Mouse (Mus musculus): ENCODE results near the gene Zfp64. TPM values are rescaled to one million over a fixed set of nuclear protein-coding genes. Genes with fewer than 3 reads are reported as not detected.
A peak's percentile ranks its signal among the peaks of the same experiment; 100 is the strongest.

Zfp64 gene
- polyA plus RNA-seq, 1 experiment from 2014 or later: 31.7 TPM

- H3K4me3 ChIP-seq (ENCODE audit: low read length): peak overlapping the region; percentile 55
- peak overlapping the region; percentile 35 for H3K9ac ChIP-seq (ENCODE audit: low read length)
- peak overlapping the region; percentile 91 for H3K4me2 ChIP-seq (ENCODE audit: low read depth, low read length)
- H3K27me3 ChIP-seq (ENCODE audit: control insufficient read depth, insufficient read depth, low read depth, low read length): peaks cover 36% of the 10 kb centered on the region
- peak; percentile 20; the same call in 1 of the 2 replicates for ATAC-seq (ENCODE audit: low read depth)
- no peaks in the 10 kb centered on the region for H3K36me3 ChIP-seq (ENCODE audit: control insufficient read depth, insufficient read depth, low read length)
- H3K4me1 ChIP-seq (replicated peaks; ENCODE audit: control insufficient read depth, insufficient read depth, low read length): peaks cover 16% of the 10 kb centered on the region
- no peaks in the 10 kb centered on the region for H3K9me3 ChIP-seq (ENCODE audit: control insufficient read depth, low read length)
- under 1% methylated on average over 70 of the region's 70 CpGs for WGBS
- H3K27ac ChIP-seq (ENCODE audit: low read length): no peak overlapping the region
Observed at GRCm38 (mm10) chr2:168912051-168912891, 43.1 kb downstream of the Zfp64 start.

DNA sequence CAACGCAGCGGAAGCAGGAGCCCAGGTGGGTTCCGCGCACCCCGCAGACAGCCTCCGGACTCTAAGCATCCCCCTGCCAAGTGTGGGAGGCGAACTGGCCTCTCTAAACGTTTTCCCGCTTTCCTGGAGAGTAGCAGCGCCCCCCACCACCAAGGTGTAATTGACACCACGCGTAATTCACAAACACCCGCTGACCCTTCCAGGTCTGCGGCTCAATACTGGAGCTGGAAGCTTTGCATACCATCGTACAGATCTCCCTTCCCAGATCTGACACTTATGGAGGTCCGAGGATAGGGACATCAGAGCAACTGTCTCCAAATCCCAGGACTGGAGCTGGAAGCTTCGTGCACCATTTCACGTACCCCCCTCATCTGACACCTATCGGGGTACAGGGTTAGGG is 43.9 kb downstream of the Zfp64 start:
- Histone ChIP-seq H3K9ac (ENCODE audit: low read length) (no peak overlapping the region), H3K4me2 (ENCODE audit: low read depth, low read length) (no peak overlapping the region), H3K27me3 (ENCODE audit: control insufficient read depth, insufficient read depth, low read depth, low read length) (peaks cover 36% of the 10 kb centered on the region), H3K9me3 (ENCODE audit: control insufficient read depth, low read length) (no peaks in the 10 kb centered on the region), H3K4me1 (replicated peaks; ENCODE audit: control insufficient read depth, insufficient read depth, low read length) (peaks cover 16% of the 10 kb centered on the region), H3K36me3 (ENCODE audit: control insufficient read depth, insufficient read depth, low read length) (no peaks in the 10 kb centered on the region), H3K27ac (ENCODE audit: low read length) (no peak overlapping the region), H3K4me3 (ENCODE audit: low read length) (peak overlapping the region; percentile 55)
- ATAC-seq (ENCODE audit: low read depth): no peak
- WGBS: 2% methylated on average over 19 of the region's 19 CpGs

DNA sequence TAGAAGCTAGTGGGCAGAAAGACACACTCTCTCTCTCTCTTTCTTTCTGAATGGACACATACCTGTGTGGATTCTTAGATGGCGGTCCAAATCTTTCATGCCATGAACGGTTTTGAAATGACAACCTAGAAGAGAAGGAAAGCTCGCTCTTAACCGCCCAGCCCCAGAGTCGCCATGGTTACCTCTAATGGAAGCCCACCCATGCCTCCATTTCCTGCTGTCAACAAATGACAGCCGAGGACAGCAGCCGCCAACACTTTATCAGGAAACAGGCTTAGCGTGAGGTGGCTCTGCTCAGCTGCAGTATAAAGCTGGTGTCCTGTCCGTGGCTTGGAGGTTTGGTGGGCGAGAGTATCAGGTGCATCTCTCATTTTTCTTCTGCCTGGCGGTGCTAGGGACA is 49.4 kb downstream of the Zfp64 start:
- 22% methylated on average over 11 of the region's 11 CpGs for WGBS
- H3K4me3 ChIP-seq (ENCODE audit: low read length): no peak overlapping the region
- H3K27ac ChIP-seq (ENCODE audit: low read length): no peak overlapping the region
- H3K27me3 ChIP-seq (ENCODE audit: control insufficient read depth, insufficient read depth, low read depth, low read length): peaks cover 10% of the 10 kb centered on the region
- no peaks in the 10 kb centered on the region for H3K4me1 ChIP-seq (replicated peaks; ENCODE audit: control insufficient read depth, insufficient read depth, low read length)
- no peak for ATAC-seq (ENCODE audit: low read depth)
- no peak overlapping the region for H3K4me2 ChIP-seq (ENCODE audit: low read depth, low read length)
- no peaks in the 10 kb centered on the region for H3K36me3 ChIP-seq (ENCODE audit: control insufficient read depth, insufficient read depth, low read length)
- H3K9ac ChIP-seq (ENCODE audit: low read length): no peak overlapping the region
- H3K9me3 ChIP-seq (ENCODE audit: control insufficient read depth, low read length): no peaks in the 10 kb centered on the region

GRCm38 (mm10) chr2:168904846-168905245 is 50.5 kb downstream of the Zfp64 start:
- Histone ChIP-seq H3K9ac (ENCODE audit: low read length) (no peak overlapping the region), H3K4me3 (ENCODE audit: low read length) (no peak overlapping the region), H3K36me3 (ENCODE audit: control insufficient read depth, insufficient read depth, low read length) (no peaks in the 10 kb centered on the region), H3K4me2 (ENCODE audit: low read depth, low read length) (no peak overlapping the region), H3K27me3 (ENCODE audit: control insufficient read depth, insufficient read depth, low read depth, low read length) (no peaks in the 10 kb centered on the region; the same call in 1 of the 2 replicates), H3K4me1 (replicated peaks; ENCODE audit: control insufficient read depth, insufficient read depth, low read length) (no peaks in the 10 kb centered on the region), H3K27ac (ENCODE audit: low read length) (no peak overlapping the region), H3K9me3 (ENCODE audit: control insufficient read depth, low read length) (no peaks in the 10 kb centered on the region)
- WGBS: 73% methylated on average over 3 of the region's 3 CpGs
- no peak for ATAC-seq (ENCODE audit: low read depth)

GRCm38 (mm10) chr2:168904188-168904587 is 51.2 kb downstream of the Zfp64 start:
- H3K9me3 ChIP-seq (ENCODE audit: control insufficient read depth, low read length): no peaks in the 10 kb centered on the region
- H3K4me2 ChIP-seq (ENCODE audit: low read depth, low read length): no peak overlapping the region
- WGBS: 13% methylated on average over 9 of the region's 9 CpGs
- no peak overlapping the region for H3K9ac ChIP-seq (ENCODE audit: low read length)
- no peaks in the 10 kb centered on the region for H3K27me3 ChIP-seq (ENCODE audit: control insufficient read depth, insufficient read depth, low read depth, low read length)
- peak; percentile 67; the same call in 1 of the 2 replicates for ATAC-seq (ENCODE audit: low read depth)
- no peak overlapping the region for H3K27ac ChIP-seq (ENCODE audit: low read length)
- no peak overlapping the region for H3K4me3 ChIP-seq (ENCODE audit: low read length)
- H3K36me3 ChIP-seq (ENCODE audit: control insufficient read depth, insufficient read depth, low read length): no peaks in the 10 kb centered on the region
- H3K4me1 ChIP-seq (replicated peaks; ENCODE audit: control insufficient read depth, insufficient read depth, low read length): no peaks in the 10 kb centered on the region

- Histone ChIP-seq H3K4me1 (replicated peaks; ENCODE audit: control insufficient read depth, insufficient read depth, low read length) (no peaks in the 10 kb centered on the region), H3K4me2 (ENCODE audit: low read depth, low read length) (no peak overlapping the region), H3K27me3 (ENCODE audit: control insufficient read depth, insufficient read depth, low read depth, low read length) (no peaks in the 10 kb centered on the region), H3K27ac (ENCODE audit: low read length) (no peak overlapping the region), H3K4me3 (ENCODE audit: low read length) (no peak overlapping the region), H3K36me3 (ENCODE audit: control insufficient read depth, insufficient read depth, low read length) (no peaks in the 10 kb centered on the region), H3K9ac (ENCODE audit: low read length) (no peak overlapping the region), H3K9me3 (ENCODE audit: control insufficient read depth, low read length) (no peaks in the 10 kb centered on the region)
- no peak for ATAC-seq (ENCODE audit: low read depth)
- WGBS: 15% methylated on average over 8 of the region's 8 CpGs
Observed at GRCm38 (mm10) chr2:168902634-168903033, 52.8 kb downstream of the Zfp64 start.

GRCm38 (mm10) chr2:168897906-168898305 is 57.5 kb downstream of the Zfp64 start:
- Histone ChIP-seq H3K27ac (ENCODE audit: low read length) (no peak overlapping the region), H3K9ac (ENCODE audit: low read length) (no peak overlapping the region), H3K4me1 (replicated peaks; ENCODE audit: control insufficient read depth, insufficient read depth, low read length) (no peaks in the 10 kb centered on the region), H3K9me3 (ENCODE audit: control insufficient read depth, low read length) (no peaks in the 10 kb centered on the region), H3K27me3 (ENCODE audit: control insufficient read depth, insufficient read depth, low read depth, low read length) (no peaks in the 10 kb centered on the region), H3K4me2 (ENCODE audit: low read depth, low read length) (no peak overlapping the region), H3K4me3 (ENCODE audit: low read length) (no peak overlapping the region), H3K36me3 (ENCODE audit: control insufficient read depth, insufficient read depth, low read length) (no peaks in the 10 kb centered on the region)
- 72% methylated on average over 7 of the region's 7 CpGs for WGBS
- no peak for ATAC-seq (ENCODE audit: low read depth)

DNA sequence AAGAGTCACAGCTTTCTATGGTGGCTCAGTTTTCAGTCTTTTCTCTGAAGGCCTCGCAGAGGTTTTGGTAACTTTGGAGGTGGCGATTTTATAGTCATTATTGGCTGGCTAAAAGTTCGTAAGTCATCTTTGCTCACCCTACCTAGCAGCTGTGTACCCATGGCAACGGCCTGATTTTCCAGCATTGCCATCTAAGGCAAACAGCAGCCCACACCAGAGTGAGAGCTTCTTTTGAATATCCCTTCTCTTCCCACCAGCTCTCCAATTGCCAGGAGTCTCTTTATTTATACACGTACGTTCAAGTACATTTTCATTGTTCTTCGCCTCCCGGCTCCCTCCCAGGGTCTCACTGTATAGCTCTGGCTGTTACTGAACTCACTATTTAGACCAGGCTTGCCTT is 59.9 kb downstream of the Zfp64 start:
- Histone ChIP-seq H3K9me3 (ENCODE audit: control insufficient read depth, low read length) (no peaks in the 10 kb centered on the region), H3K27ac (ENCODE audit: low read length) (no peak overlapping the region), H3K36me3 (ENCODE audit: control insufficient read depth, insufficient read depth, low read length) (no peaks in the 10 kb centered on the region), H3K4me3 (ENCODE audit: low read length) (no peak overlapping the region), H3K9ac (ENCODE audit: low read length) (no peak overlapping the region), H3K4me1 (replicated peaks; ENCODE audit: control insufficient read depth, insufficient read depth, low read length) (no peaks in the 10 kb centered on the region), H3K4me2 (ENCODE audit: low read depth, low read length) (no peak overlapping the region), H3K27me3 (ENCODE audit: control insufficient read depth, insufficient read depth, low read depth, low read length) (no peaks in the 10 kb centered on the region)
- WGBS: 70% methylated on average over 8 of the region's 8 CpGs
- no peak for ATAC-seq (ENCODE audit: low read depth)

- 91% methylated on average over 7 of the region's 7 CpGs for WGBS
- Histone ChIP-seq H3K27me3 (ENCODE audit: control insufficient read depth, insufficient read depth, low read depth, low read length) (no peaks in the 10 kb centered on the region), H3K4me1 (replicated peaks; ENCODE audit: control insufficient read depth, insufficient read depth, low read length) (no peaks in the 10 kb centered on the region), H3K4me3 (ENCODE audit: low read length) (no peak overlapping the region), H3K4me2 (ENCODE audit: low read depth, low read length) (no peak overlapping the region), H3K27ac (ENCODE audit: low read length) (no peak overlapping the region), H3K9ac (ENCODE audit: low read length) (no peak overlapping the region), H3K36me3 (ENCODE audit: control insufficient read depth, insufficient read depth, low read length) (no peaks in the 10 kb centered on the region), H3K9me3 (ENCODE audit: control insufficient read depth, low read length) (no peaks in the 10 kb centered on the region)
- ATAC-seq (ENCODE audit: low read depth): no peak
Observed at GRCm38 (mm10) chr2:168894738-168895137, 60.6 kb downstream of the Zfp64 start.
